Mouse (Mus musculus): ENCODE data around the gene Gm10382. TPM values are rescaled to one million over a fixed set of nuclear protein-coding genes. Genes with fewer than 3 reads are reported as not detected.

The Gm10382 gene
- polyA plus RNA-seq, 1 experiment from 2014 or later: 0.30 TPM

- Histone ChIP-seq H3K4me3 (no peak overlapping the region), H3K9me3 (replicated peaks) (no peaks in the 10 kb centered on the region), H3K27ac (no peak overlapping the region), H3K36me3 (no peaks in the 10 kb centered on the region), H3K4me1 (replicated peaks) (peaks cover 6% of the 10 kb centered on the region; the same call in 1 of the 2 replicates), H3K27me3 (no peaks in the 10 kb centered on the region), H3K4me2 (no peak overlapping the region), H3K9ac (no peak overlapping the region)
- ATAC-seq (replicated peaks; ENCODE audit: insufficient number of reproducible peaks, insufficient read depth, low FRiP score, low read depth): no peak; the same call in 1 of the 2 replicates
- WGBS: 57% methylated on average over 7 of the region's 7 CpGs
Measured at GRCm38 (mm10) chr5:125354885-125355492, 34.1 kb upstream of the Gm10382 start.

DNA sequence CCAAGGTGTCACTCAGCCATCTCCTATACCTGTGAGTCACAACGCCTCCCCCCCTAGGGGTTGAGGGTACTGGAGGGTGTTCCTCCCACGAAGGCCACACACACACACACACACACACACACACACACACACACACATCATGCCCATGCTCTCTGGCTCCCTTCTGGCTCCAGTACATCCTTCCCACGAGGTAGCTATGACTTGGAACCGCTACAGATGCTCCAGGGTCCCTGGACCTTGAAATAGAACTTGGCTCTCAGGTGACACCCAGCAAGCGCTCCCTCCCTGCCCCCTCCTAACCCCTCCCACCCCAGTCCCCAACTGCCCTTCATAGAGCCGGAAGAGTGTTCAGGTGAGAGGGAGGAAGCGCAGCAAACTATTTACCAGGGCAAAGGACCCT, 33.5 kb upstream of the Gm10382 start:
- Histone ChIP-seq H3K27ac (no peak overlapping the region), H3K27me3 (no peaks in the 10 kb centered on the region), H3K9ac (no peak overlapping the region), H3K36me3 (no peaks in the 10 kb centered on the region), H3K4me1 (replicated peaks) (peaks cover 6% of the 10 kb centered on the region; the same call in 1 of the 2 replicates), H3K4me3 (no peak overlapping the region), H3K4me2 (no peak overlapping the region), H3K9me3 (replicated peaks) (no peaks in the 10 kb centered on the region)
- WGBS: 27% methylated on average over 7 of the region's 7 CpGs
- no peak for ATAC-seq (replicated peaks; ENCODE audit: insufficient number of reproducible peaks, insufficient read depth, low FRiP score, low read depth)

DNA sequence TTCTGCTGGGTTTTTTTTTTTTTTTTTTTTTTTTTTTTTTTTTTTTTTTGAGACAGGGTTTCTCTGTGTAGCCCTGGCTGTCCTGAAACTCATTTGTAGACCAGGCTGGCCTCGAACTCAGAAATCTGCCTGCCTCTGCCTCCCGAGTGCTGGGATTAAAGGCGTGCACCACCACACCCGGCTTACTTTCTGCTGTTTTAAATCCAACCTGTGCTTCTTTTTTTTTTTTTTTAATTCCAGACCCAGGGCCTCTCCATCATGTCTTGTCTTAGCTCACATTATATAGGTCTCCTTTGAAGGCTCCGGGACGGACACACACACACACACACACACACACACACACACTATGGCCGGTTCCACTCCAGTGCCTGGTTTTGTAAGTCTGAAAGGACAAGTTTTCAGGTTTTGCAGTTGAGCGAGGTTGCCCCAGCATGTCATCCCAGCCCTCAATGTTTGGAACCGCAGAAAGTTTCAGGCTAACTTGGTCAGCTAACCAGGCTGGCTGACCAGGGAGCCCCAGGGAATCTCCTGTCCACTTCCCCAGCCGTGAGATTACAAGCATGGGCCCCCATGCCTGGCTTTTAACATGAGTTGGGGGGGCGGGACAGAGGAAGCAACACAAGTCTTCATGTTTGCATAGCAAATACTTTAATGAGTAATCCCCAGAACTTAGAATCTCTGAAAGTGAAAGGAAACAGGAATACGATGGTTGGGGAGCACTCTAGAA, 31.4 kb upstream of the Gm10382 start:
- H3K4me2 ChIP-seq: peak overlapping the region; percentile 32
- no peaks in the 10 kb centered on the region for H3K36me3 ChIP-seq
- H3K9me3 ChIP-seq (replicated peaks): no peaks in the 10 kb centered on the region
- H3K27me3 ChIP-seq: no peaks in the 10 kb centered on the region
- no peak overlapping the region for H3K9ac ChIP-seq
- H3K4me1 ChIP-seq (replicated peaks): peaks cover 6% of the 10 kb centered on the region; the same call in 1 of the 2 replicates
- WGBS: 75% methylated on average over 12 of the region's 12 CpGs
- H3K4me3 ChIP-seq: no peak overlapping the region
- peak overlapping the region; percentile 38 for H3K27ac ChIP-seq
- ATAC-seq (replicated peaks; ENCODE audit: insufficient number of reproducible peaks, insufficient read depth, low FRiP score, low read depth): no peak

- H3K4me3 ChIP-seq: no peak overlapping the region
- H3K4me2 ChIP-seq: peak overlapping the region; percentile 32
- no peaks in the 10 kb centered on the region for H3K9me3 ChIP-seq (replicated peaks)
- peaks cover 8% of the 10 kb centered on the region; the same call in 1 of the 2 replicates for H3K4me1 ChIP-seq (replicated peaks)
- ATAC-seq (replicated peaks; ENCODE audit: insufficient number of reproducible peaks, insufficient read depth, low FRiP score, low read depth): 0 out of 2 replicates have a peak, but pooled peaks have one; percentile 8
- H3K27me3 ChIP-seq: no peaks in the 10 kb centered on the region
- peak overlapping the region; percentile 38 for H3K27ac ChIP-seq
- no peak overlapping the region for H3K9ac ChIP-seq
- 48% methylated on average over 5 of the region's 5 CpGs for WGBS
- no peaks in the 10 kb centered on the region for H3K36me3 ChIP-seq
Measured at GRCm38 (mm10) chr5:125358270-125358608, 30.9 kb upstream of the Gm10382 start.

DNA sequence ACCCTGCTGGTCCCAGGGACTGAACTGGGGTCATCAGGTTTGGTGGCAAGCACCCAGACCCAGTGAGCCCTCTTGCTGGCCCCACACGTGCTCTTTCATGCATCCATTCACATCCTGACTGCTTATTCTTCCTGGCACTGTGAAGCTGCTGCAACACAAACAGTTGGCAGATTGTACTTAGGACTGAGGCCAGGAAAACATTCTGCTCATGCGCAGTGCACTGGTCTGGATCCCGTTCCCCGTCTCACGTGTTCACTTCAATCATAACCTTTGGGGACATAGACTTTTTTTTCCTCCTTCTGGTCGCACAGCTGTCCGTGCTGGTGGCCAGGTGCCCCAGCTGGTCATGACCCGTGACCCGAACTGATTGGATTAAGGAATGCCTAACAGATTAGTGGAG, 28.6 kb upstream of the Gm10382 start:
- H3K36me3 ChIP-seq: no peaks in the 10 kb centered on the region
- no peak overlapping the region for H3K4me2 ChIP-seq
- H3K9me3 ChIP-seq (replicated peaks): no peaks in the 10 kb centered on the region
- ATAC-seq (replicated peaks; ENCODE audit: insufficient number of reproducible peaks, insufficient read depth, low FRiP score, low read depth): no peak
- H3K27ac ChIP-seq: no peak overlapping the region
- 77% methylated on average over 9 of the region's 9 CpGs for WGBS
- H3K4me1 ChIP-seq (replicated peaks): peaks cover 15% of the 10 kb centered on the region
- H3K27me3 ChIP-seq: no peaks in the 10 kb centered on the region
- H3K4me3 ChIP-seq: no peak overlapping the region
- no peak overlapping the region for H3K9ac ChIP-seq

DNA sequence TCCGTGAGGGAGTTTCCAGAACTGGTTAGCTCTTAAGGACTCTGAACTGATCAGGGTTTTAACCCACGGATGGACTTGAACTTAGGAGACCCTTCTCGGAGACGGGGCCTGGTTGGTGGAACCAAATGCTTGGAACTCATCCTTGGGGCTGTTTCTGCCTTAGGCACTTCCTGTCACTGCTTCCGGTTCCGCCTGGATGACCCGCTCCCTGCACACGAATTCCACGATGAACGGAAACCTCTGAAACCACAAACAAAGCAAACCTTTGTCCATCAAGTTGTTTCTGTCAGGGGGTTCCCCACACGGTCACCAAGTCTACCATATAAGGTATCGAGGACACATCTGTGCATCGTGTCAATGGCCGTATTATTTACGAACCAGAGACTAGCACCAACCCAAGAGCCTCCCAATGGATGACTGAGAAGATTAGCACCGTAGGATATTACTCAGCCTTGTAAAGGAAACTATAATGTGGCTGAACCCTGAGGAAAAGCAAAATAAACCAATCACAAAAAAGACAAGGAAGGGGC, 28.1 kb upstream of the Gm10382 start:
- H3K4me2 ChIP-seq: no peak overlapping the region
- no peak overlapping the region for H3K27ac ChIP-seq
- H3K9ac ChIP-seq: no peak overlapping the region
- peaks cover 14% of the 10 kb centered on the region for H3K4me1 ChIP-seq (replicated peaks)
- no peaks in the 10 kb centered on the region for H3K9me3 ChIP-seq (replicated peaks)
- H3K27me3 ChIP-seq: no peaks in the 10 kb centered on the region
- 75% methylated on average over 16 of the region's 16 CpGs for WGBS
- ATAC-seq (replicated peaks; ENCODE audit: insufficient number of reproducible peaks, insufficient read depth, low FRiP score, low read depth): no peak
- H3K36me3 ChIP-seq: no peaks in the 10 kb centered on the region
- H3K4me3 ChIP-seq: no peak overlapping the region

GRCm38 (mm10) chr5:125363894-125364293, 25.2 kb upstream of the Gm10382 start:
- peaks cover 10% of the 10 kb centered on the region for H3K4me1 ChIP-seq (replicated peaks)
- peak; percentile 76 for ATAC-seq (replicated peaks; ENCODE audit: insufficient number of reproducible peaks, insufficient read depth, low FRiP score, low read depth)
- no peaks in the 10 kb centered on the region for H3K27me3 ChIP-seq
- H3K27ac ChIP-seq: peak overlapping the region; percentile 48
- no peaks in the 10 kb centered on the region for H3K9me3 ChIP-seq (replicated peaks)
- H3K36me3 ChIP-seq: no peaks in the 10 kb centered on the region
- no peak overlapping the region for H3K4me2 ChIP-seq
- WGBS: 20% methylated on average over 7 of the region's 7 CpGs
- no peak overlapping the region for H3K4me3 ChIP-seq
- H3K9ac ChIP-seq: no peak overlapping the region

DNA sequence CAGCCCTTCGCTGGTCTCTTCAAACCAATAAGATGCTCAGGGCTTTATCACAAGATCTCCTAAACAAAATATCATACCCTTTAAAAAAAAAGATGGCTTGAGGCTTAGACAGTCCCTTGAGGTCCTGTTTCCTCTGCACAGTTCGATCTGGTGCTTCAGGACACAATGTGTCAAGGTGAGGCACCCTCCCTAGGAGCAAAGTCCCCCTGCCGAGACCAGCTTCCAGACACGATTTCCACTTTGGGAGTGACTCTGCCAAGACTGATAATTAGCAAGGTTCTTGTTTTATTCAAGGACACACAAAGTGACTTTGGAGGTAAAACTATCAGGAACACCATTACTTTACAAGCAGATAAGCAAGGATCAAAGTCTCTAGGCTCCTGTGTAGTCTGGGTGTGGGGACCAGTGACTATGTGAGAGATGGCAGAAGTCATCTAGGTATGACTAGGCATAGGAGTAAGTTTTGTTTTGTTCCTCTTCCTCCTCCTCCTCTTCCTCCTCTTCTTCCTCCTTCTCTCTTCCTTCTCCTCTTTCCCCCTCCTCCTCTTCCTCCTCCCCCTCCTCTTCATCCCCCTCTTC, 24.2 kb upstream of the Gm10382 start:
- Histone ChIP-seq H3K9me3 (replicated peaks) (no peaks in the 10 kb centered on the region), H3K9ac (no peak overlapping the region), H3K27me3 (no peaks in the 10 kb centered on the region), H3K36me3 (no peaks in the 10 kb centered on the region), H3K4me3 (no peak overlapping the region), H3K4me2 (no peak overlapping the region), H3K4me1 (replicated peaks) (peaks cover 10% of the 10 kb centered on the region), H3K27ac (no peak overlapping the region)
- ATAC-seq (replicated peaks; ENCODE audit: insufficient number of reproducible peaks, insufficient read depth, low FRiP score, low read depth): no peak
- 57% methylated on average over 4 of the region's 4 CpGs for WGBS

GRCm38 (mm10) chr5:125368156-125368555, 21.0 kb upstream of the Gm10382 start:
- peaks cover 8% of the 10 kb centered on the region for H3K4me1 ChIP-seq (replicated peaks)
- H3K27me3 ChIP-seq: no peaks in the 10 kb centered on the region
- H3K27ac ChIP-seq: no peak overlapping the region
- H3K36me3 ChIP-seq: no peaks in the 10 kb centered on the region
- H3K4me2 ChIP-seq: no peak overlapping the region
- 73% methylated on average over 5 of the region's 5 CpGs for WGBS
- ATAC-seq (replicated peaks; ENCODE audit: insufficient number of reproducible peaks, insufficient read depth, low FRiP score, low read depth): no peak
- no peak overlapping the region for H3K9ac ChIP-seq
- no peak overlapping the region for H3K4me3 ChIP-seq
- no peaks in the 10 kb centered on the region for H3K9me3 ChIP-seq (replicated peaks)

DNA sequence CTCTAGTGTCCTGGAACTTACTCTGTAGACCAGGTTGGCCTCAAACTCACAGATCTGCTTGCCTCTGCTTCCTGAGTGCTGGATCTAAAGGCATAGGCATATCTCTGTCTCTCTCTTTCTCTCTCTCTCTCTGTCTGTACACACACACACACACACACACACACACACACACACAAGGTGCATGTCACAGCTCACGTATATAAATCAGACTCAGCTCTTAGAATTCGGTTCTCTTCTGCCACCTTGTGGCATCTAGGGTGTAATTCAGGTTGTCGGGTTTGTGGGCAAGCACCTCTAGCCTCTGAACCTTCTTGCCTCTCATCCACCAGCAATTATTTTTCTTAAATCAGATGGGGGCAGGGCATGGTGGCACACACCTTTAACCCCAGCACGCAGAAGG, 20.6 kb upstream of the Gm10382 start:
- Histone ChIP-seq H3K4me1 (replicated peaks) (peaks cover 6% of the 10 kb centered on the region), H3K27me3 (no peaks in the 10 kb centered on the region), H3K9me3 (replicated peaks) (no peaks in the 10 kb centered on the region), H3K27ac (no peak overlapping the region), H3K36me3 (no peaks in the 10 kb centered on the region), H3K4me2 (no peak overlapping the region), H3K9ac (no peak overlapping the region), H3K4me3 (no peak overlapping the region)
- 3% methylated on average over 4 of the region's 4 CpGs for WGBS
- 0 out of 2 replicates have a peak, but pooled peaks have one; percentile 21 for ATAC-seq (replicated peaks; ENCODE audit: insufficient number of reproducible peaks, insufficient read depth, low FRiP score, low read depth)

- no peaks in the 10 kb centered on the region for H3K36me3 ChIP-seq
- H3K4me2 ChIP-seq: no peak overlapping the region
- H3K4me1 ChIP-seq (replicated peaks): no peaks in the 10 kb centered on the region
- no peak overlapping the region for H3K9ac ChIP-seq
- H3K4me3 ChIP-seq: no peak overlapping the region
- ATAC-seq (replicated peaks; ENCODE audit: insufficient number of reproducible peaks, insufficient read depth, low FRiP score, low read depth): no peak
- WGBS: 71% methylated on average over 7 of the region's 7 CpGs
- no peaks in the 10 kb centered on the region for H3K9me3 ChIP-seq (replicated peaks)
- no peaks in the 10 kb centered on the region for H3K27me3 ChIP-seq
- no peak overlapping the region for H3K27ac ChIP-seq
Measured at GRCm38 (mm10) chr5:125370950-125371693, 18.0 kb upstream of the Gm10382 start.
